Mouse (Mus musculus): Measurements from ENCODE around the gene Hnf1a. TPM values are rescaled to one million over a fixed set of nuclear protein-coding genes. Genes with fewer than 3 reads are reported as not detected.
A peak's percentile ranks its signal among the peaks of the same experiment; 100 is the strongest.

Gene Hnf1a
- total RNA-seq, 2 experiments from 2014 or later, result not detected

DNA sequence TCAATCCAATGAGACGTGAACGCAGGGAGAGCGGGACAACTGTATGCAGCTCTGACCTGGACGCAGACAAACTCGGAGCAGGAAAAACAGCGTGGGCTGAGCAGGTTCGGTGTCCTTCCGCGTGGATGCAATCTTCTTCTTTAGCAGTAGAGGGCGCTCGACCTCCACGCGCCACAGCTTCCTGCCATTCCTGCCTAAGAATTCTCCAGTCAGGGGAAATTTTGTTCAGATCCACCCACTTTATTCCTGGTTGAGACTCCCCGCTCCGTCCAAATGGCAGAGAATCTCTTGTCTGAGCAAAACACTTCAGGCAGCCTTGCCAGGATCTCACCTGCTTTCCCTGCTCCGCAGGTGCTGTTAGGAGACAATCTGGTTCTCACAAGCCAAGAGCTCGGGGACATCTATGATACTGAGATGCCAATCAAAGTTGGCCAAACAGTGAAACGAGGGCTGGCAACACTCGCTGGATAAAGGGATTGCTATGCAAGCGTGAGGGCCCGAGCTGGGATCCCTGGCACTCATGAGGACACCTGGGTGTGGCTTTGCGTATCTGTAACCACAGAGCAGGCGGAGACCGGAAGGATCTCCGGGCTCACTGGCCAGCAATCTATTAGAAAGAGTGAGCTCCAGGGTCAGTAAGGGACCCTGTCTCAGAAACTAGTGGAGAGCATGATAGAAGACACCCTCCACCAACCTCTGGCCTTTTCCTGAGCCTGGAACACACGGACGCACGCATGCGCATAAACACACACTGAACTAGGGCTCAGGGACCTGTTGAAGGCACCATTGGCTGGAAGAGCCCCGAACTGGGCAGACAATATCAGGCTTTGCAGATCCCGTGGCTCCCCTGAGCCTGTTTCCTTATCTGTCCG is 8.6 kb upstream of the Hnf1a start:
- ATAC-seq (replicated peaks; ENCODE audit: poor library complexity), result peak; percentile 80

DNA sequence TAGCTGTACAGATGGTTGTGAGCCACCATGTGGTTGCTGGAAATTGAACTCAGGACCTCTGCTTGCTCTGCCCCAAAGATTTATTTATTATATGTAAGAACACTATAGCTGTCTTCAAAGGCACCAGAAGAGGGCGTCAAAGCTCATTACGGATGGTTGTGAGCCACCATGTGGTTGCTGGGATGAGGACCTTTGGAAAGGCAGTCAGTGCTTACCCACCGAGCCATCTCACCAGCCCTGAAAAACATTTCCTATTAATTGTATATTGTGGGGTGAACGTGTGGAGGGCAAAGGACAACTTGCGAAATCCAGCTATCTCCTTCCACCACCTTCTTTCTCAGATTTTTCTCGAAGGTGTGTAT is 8.0 kb upstream of the Hnf1a start:
- peak; percentile 51 for ATAC-seq (replicated peaks; ENCODE audit: poor library complexity)

DNA sequence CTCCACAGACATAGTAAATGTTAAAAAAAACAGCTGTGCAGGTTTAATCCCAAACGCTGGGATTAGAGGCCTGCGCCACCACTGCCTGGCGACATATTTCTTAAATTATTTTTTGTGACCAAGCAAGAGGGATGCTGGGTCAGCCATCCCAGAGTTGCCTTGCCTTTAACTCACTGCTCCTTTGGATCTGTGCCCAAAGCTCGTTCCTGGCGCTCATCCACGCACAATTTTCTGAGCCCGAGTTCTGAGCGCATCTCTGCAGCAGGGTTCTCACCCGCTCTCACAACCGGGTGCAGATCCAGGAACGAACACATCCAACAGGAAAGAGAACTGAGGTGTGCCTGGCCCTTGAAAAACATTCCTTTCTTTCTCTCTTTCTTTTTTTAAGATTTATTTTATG is 7.6 kb upstream of the Hnf1a start:
- no peak for ATAC-seq (replicated peaks; ENCODE audit: poor library complexity)

DNA sequence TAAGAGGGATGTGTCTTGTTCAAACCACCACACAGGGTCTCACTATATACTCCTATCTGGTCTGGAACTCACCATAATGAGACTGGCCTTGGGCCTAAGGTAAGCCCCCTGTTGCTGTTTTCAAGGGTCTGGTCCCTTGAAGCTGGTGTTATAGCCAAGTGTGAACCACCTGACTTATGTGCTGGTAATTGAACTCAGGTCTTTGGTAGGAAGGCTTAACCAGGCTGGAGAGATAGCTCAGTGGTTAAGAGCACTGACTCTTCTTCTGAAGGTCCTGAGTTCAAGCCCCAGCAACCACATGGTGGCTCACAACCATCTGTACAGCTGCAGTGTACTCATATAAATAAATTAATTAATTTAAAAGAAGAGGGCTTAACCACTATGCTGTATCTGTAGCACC is 6.0 kb upstream of the Hnf1a start:
- no peak for ATAC-seq (replicated peaks; ENCODE audit: poor library complexity)

DNA sequence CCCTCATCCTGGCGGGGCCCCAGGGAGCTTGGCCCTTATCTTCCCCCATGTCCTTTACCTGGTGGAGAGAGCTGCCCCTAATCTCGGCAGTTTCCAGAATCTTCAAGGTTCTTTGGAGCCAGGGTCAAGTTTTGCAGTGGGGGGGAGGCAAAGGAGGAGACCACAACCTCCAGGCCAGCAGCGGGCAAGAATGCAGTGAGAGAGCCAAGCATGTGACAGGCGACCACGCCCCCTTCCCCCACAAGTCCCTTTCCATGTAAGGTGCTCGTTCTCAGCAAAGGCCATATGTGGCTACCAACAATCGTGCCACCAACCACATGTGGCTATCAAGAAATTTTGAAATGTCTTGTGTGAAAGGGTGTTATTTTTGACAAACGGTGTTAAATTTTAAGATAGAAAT is 2.2 kb upstream of the Hnf1a start:
- ATAC-seq (replicated peaks; ENCODE audit: poor library complexity), result no peak

DNA sequence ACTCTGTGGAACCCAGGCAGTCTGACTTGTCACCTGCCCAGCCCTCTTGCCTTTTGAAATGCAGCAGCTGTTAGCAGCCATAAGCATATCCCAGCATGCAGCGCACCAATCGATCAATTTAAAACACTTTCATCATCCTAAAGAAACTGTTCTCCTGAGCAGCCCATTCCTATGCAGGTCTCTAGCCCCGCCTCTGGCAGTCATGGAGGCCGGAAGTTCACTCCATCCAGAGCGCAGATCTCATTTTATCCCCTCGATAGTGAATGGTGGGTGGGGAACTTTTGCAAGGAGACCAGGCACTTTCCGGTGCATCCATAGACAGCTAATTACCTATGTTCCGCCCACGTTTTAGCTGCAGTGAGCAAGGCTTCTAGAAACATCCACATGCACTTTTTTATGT is 1.3 kb upstream of the Hnf1a start:
- ATAC-seq (replicated peaks; ENCODE audit: poor library complexity), result no peak

DNA sequence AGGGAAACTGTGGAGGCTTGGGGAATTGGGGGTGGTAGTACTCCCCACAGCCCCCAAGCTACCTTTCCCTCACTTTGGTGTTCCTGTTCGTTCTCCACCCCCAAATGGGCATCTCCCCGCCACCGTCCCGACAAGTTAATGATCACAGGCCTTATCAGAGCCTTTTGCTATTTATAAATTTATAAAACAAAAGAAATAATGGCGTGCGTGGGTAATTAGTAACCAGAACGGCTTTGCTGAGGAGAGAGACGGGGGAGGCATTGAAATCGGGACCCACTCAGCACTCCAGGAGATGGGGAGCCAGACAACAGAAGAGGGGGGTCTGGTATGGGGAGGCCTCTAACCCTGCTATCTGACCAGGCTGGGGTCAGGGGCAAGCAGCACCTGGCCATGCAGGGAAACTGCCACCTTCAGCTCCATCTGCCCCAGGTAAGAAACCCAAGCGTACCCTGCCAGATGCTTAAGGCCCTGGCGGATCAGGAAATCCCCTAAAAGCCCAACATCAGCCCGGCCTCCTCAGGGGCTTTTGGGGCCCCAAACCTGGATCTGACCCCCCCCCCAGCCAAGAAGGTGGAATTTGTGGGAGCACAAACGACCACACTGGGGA is 1.2 kb downstream of the Hnf1a start:
- no peak for ATAC-seq (replicated peaks; ENCODE audit: poor library complexity)

DNA sequence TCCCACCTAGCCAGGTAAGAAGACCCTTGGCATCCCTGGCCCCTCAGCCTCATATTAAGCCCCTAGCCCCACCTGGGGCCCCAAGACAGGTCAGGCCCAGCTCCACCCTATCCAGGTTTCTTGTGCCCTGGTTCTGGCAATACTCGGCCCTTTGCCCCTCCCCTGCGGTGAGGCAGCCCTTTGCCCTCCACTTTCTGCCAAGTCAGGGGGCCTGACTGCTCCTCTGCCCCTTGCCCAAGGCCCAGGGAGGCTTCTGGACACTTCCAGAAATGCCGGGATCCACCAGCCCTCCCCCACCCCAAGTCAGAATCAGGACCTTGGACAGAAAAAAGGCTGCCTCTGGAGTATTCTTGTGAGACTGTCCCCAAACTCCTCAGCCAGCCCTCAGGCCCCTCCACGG is 1.8 kb downstream of the Hnf1a start:
- ATAC-seq (replicated peaks; ENCODE audit: poor library complexity), result no peak

DNA sequence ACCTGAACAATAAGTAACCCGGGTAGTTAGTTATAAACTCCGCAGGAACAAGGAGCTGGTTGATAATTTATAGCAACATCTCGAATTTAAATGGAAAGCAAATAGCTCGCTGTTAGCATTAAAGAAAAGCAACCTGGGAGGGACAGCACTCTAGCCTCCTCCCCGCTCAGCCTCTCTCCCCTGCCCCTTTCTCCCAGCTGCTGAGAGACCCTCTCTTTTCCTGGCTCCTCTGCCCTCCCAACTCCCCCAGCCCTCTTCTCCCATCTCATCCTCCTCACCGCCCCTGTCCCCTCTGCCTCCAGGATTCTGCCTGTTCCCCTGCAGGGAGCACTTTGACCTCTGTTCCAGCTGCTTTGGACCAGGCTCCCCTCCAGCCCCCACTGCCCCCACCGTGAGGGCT is 2.2 kb downstream of the Hnf1a start:
- ATAC-seq (replicated peaks; ENCODE audit: poor library complexity), result no peak

DNA sequence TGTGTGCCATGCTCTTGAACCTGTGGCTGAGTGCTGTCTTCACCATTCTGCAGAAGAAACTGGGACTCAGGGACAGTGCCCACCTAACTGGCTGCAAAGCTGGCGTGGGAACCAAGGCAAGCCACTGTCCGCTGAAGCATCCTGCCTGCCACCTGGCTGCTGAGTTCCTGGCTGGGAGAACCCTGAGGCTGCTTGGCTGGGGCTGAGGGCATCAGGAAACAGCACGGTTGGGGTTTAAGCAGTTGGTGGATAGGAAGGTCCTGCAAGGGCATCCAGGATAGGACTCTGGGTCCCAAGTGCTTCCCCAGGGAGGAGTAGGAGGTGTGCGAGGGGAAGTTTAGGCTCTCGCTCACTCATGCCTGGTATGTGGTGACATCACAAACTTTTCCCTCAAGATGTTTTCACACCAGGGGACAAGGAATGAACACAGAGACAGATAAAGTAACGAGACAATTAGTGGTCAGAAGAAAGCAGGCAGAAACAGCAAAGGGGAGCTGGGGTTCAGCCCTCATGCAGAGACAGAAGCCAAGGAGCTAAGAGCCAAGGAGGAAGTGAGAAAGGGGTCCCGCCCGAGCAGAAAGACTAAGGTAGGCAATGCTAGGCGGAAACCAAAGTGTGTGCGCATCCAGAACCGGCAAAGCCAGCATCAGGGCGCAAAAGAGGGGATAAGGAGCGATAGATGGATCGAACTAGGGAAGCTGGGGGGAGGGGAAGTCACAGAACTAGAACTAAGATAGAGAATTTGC is 3.2 kb downstream of the Hnf1a start:
- no peak; the same call in 1 of the 2 replicates for ATAC-seq (replicated peaks; ENCODE audit: poor library complexity)

DNA sequence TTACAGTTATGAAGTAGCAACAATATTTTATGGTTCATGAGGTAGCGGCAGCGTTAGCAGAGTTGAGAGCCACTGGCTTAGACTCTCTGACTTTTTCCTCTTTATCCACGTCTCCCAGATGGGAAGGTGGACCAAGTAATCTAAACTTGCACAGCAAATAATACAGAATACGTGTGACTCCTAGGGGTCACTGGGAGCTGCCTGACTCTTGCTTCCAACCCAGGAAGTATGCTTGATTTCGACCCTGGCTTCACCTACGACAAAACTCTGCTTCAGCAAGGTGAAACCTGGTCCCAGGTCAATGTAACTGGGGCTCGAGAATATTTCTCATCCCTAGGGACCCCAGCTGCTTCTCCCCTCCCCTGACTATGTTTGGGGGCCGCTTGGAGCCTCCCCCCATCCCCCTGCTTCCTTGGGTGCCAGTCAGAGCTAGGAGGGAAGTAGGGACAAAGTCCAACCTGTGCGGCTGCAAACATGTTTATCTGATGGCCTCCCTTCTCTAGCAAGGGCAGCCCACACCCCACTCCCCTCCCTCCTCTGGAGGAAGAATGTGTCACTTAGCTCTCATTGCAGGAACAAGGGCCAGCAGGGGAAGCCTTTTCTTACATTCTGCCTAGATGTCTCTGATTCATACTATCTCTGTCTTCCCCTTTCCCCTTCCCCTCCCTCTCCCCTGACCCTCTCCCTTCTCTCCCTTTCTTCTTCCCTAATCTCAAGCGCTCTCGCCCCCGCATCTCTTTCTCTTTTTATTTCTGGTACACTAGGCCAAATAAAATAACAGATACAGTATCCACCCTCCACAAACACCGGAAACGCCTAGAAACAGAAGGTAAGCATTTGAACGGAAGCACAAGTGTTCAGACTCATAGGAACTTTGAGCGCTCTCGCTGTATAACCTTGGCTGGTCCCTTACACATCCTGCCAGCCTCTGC is 5.7 kb downstream of the Hnf1a start:
- ATAC-seq (replicated peaks; ENCODE audit: poor library complexity), result 0 out of 2 replicates have a peak, but pooled peaks have one; percentile 12

DNA sequence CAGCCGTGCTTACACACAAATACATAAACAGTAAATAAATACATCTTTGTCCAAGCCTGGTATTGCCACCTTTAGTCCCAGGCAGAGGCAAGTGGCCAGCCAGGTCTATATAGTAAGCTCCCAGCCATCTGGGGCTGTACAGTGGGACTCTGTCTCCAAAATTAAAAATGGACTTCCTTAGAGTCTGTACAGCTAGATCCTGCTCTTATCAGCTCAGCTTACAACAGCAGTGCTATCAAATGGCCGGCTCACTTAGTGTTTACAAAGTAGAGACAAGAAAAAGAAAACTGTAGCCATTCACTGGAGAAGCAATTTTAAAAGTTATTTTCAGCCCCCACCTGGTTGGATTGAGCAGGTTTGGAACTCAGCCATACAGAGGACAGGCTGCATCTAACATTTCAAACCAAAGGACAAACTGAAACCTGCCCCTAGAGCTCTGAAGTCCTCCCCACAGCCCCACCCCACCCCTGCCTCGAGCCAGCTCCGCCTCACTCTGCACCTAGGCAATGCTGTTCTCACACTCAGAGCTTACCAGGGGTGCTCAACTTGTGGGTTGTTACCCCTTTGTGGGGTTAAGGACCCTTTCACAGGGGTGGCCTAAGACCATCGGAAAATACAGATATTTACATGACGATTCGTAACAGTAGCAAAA is 6.5 kb downstream of the Hnf1a start:
- peak; percentile 65 for ATAC-seq (replicated peaks; ENCODE audit: poor library complexity)

DNA sequence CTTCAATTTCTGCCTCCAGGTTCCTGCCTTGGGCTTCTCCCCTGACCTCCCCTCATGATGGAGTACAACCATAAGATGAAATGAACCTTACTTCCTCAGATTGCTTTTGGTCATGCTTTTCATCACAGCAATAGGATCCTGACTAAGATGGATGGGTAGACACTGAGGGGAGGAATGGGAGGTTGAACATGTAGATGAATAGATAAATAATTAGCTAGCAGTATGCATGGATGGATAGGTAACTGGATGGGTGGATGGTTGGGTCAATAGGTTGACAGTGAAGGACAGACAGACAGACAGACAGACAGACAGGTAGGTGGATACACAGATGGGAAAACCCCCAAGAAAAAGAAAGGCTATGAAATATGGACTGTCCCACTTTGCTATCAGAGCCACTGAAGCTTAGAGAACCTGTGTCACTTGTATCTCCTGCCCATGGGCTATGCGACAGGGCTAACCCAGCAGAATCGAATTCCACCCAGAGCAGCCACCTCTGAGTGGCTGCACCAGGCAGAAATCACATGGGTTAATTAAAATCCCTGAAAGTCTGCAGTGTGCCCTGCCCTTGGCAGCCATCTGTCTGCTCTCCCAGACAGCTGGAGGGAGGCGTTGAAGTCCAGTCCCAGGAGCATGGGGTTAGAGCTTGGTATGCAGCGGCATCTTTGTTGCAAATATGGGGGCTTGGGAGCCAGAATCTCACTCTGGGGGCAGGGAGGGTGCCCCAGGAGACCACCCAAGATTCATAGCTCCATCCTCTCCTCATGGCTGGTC is 9.1 kb downstream of the Hnf1a start:
- ATAC-seq (replicated peaks; ENCODE audit: poor library complexity), result no peak

DNA sequence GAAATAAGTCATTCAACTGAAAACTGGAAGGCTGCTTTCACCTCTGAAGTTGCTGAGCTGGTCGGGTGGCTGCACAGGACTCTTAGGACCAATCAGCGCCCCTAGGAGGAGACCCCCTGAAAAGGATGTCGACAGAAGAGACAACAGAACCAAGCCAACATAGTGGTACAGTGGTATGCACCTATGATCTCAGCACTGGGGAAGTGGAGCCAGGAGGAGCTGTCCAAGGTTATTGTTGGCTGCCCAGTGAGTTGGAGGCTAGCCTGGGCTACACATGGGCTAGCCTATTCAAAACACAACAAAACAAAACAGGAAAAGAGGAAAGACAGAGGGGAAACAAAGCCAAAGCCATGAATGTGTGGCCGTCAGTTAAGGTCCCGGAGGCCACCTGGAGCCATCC is 12.8 kb downstream of the Hnf1a start:
- ATAC-seq (replicated peaks; ENCODE audit: poor library complexity), result no peak

DNA sequence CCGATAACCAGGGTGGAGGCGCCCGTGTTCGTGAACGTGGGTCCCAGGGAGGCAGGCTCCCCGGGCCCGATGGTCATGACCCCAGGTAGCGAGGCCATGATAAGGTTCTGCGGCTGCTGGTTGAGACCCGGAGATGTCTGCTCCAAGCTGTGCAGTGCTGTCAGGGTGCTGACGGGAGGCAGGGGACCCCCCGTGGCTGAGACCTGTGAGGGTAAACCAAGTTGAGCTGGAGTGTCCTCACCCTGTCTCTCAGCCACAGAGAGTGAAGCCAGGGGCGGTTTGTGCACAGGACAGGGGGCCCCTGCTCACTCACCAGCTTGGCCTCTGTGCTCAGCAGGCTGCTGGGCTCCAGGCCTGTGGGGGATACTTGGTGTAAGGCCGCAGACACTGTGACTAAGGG is 17.6 kb downstream of the Hnf1a start:
- no peak for ATAC-seq (replicated peaks; ENCODE audit: poor library complexity)

DNA sequence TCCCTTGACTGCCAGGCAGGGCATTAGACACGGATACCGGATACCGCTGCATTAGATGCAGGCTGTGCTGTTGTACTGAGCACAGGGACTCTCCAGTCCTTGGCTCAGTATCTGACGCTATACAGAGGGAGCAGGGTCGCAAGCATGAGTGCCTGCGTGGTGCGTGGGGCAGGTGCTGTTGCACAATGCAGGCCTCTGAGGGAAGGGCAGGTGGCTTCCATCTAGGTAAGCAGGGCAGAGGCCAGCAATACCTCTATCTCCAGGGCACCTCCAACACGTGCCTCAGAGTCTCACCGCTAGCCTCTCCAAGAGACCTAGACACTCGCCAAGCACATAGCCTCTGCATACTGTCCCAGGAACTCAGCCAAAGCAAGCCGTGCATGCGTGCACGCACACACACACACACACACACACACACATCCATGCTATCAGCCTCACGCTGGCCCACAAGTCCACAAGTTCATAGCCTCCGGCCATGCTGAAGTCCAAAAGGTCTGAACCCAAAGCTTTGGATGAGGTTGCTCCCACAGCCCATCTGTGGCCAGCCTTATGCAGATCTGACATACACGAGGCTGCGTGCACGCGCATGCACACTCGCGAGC is 19.5 kb downstream of the Hnf1a start:
- ATAC-seq (replicated peaks; ENCODE audit: poor library complexity), result no peak

DNA sequence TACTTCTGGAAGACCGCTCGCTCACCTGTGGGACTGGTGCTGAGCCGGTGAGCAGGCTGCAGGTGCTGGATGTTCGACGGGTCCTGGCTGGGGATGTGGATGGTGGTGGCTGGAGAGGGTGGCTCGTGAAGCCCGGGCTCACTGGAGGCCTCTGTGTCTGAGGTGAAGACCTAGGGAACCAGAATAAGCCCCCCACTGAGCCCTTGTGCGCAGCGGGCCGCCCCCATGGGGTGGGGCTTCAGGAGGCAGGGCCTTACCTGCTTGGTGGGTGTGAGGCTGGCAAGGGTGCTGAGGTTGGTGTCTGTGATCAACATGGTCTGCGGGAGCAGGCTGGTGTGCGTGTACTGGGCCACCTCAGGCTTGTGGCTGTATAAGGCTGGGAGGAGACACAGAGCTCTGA is 20.2 kb downstream of the Hnf1a start:
- no peak for ATAC-seq (replicated peaks; ENCODE audit: poor library complexity)

DNA sequence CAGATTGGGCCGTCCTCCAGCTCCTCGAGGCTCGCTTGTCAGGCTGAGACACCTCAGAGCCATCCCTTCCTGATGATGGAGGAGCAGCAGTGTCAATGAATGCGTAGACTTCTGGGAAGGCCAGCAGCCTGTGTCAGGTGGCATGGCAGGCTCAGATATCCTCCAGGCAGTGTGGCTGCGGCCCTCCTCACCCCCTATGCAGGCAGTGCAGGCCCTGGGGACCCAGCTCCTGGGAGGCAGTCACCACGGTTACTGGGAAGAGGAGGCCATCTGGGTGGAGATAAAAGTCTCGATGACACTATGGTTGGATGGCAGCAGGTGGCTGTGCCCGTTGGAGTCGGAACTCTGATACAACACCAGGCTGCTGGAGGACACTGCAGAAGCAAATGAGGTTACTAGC is 21.1 kb downstream of the Hnf1a start:
- no peak for ATAC-seq (replicated peaks; ENCODE audit: poor library complexity)

DNA sequence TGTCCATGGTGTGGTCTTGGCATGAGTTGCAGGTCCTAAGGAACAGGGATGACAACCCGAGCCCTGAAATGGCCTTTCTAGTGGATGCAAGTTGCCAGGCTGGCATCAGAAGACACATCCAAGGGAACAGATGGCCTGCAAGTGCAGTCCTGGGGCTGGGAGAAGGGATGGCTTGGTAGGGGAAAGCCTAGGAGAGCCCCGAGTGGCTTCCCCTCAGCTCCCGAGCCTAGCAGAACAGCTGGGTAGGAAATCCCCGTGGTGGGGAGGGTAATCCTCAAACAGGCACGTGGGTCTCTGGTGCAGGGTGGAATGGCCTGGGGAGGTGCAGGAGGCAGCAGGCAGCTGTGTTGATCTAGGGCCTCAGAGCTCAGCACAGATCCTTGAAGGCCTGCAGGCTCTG is 21.6 kb downstream of the Hnf1a start:
- ATAC-seq (replicated peaks; ENCODE audit: poor library complexity), result no peak
